In the genomic region with DNA sequence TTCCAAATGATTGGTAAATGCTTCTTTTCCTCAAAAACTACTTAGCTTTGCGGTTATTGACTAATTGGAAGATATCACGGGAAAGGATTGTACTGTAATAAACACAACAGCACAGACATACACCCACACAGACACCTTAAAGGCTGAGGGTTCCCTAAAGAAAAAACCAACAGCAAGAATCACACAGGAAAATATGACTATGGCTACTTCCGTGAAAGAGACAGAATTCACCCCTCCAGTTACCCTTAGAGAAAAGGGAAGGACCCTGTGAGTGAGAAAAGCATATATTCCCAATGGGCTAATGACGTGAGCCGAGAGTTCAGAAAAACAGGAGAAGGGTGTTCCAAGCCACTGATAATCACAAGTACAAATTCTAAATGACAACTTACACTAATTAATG, we compare ENCODE assay signal across 23 mouse cellular contexts.
A peak's percentile ranks its signal among the peaks of the same experiment; 100 is the strongest.
DNase-seq lines count a peak whose midpoint lies in the region; ATAC-seq and TF ChIP-seq lines count a peak whose summit lies in the region.
"Had no signal": no experiment of that assay in that cellular context is flagged by ENCODE, and none has a peak within 500 bp of the region (broad histone marks: within the 10 kb centered on the region; RNA-seq: fewer than 3 reads in every experiment).

No protein-coding gene starts in this region.

- no peak for ATAC-seq in heart, embryonic 13.5 days (ENCODE audit: extremely low read depth, insufficient number of reproducible peaks, low FRiP score, low TSS enrichment)
- ATAC-seq in heart, postnatal 0 days (ENCODE audit: insufficient read depth, low read depth) = no peak
- ATAC-seq: activated CD4-positive, CD25-positive, alpha-beta regulatory T cell, adult 4 months; forebrain, embryonic 14.5 days; forebrain, embryonic 16.5 days; Patski had no signal

- TF ChIP-seq EP300 in heart, postnatal 0 days (IDR thresholded peaks at IDR 0.05; ENCODE audit: low read depth) = no peak

- H3K4me1 ChIP-seq in heart, embryonic 13.5 days = peaks cover 26% of the 10 kb centered on the region
- peaks cover 8% of the 10 kb centered on the region; the same call in 1 of the 2 replicates for H3K4me1 ChIP-seq in heart, postnatal 0 days (ENCODE audit: control insufficient read depth, insufficient read depth)
- H3K4me1 ChIP-seq: forebrain, embryonic 10.5 days; forebrain, embryonic 12.5 days had no signal

- WGBS in heart, embryonic 13.5 days = 77% methylated on average over 5 of the region's 5 CpGs
- 61% methylated on average over 5 of the region's 5 CpGs for WGBS in heart, postnatal 0 days

- no peak overlapping the region for H3K9ac ChIP-seq in heart, embryonic 13.5 days
- no peak overlapping the region for H3K9ac ChIP-seq in heart, postnatal 0 days (replicated peaks; ENCODE audit: low read depth, low read length)
- H3K9ac ChIP-seq: embryonic facial prominence, embryonic 13.5 days; embryonic facial prominence, embryonic 15.5 days; forebrain, embryonic 12.5 days had no signal

- H3K4me3 ChIP-seq in heart, embryonic 13.5 days = no peak overlapping the region
- no peak overlapping the region for H3K4me3 ChIP-seq in heart, postnatal 0 days (ENCODE audit: low read depth, low read length)
- H3K4me3 ChIP-seq: embryonic facial prominence, embryonic 13.5 days; embryonic facial prominence, embryonic 15.5 days; erythroblast, embryonic 14.5 days; forebrain, embryonic 10.5 days; forebrain, embryonic 12.5 days had no signal

- TF ChIP-seq CTCF in heart, postnatal 0 days (IDR thresholded peaks at IDR 0.05; ENCODE audit: low read depth) = no peak

- peak overlapping the region; percentile 68 for H3K27ac ChIP-seq in heart, embryonic 13.5 days (replicated peaks)
- H3K27ac ChIP-seq in heart, postnatal 0 days (ENCODE audit: low read depth) = peak overlapping the region; percentile 25; the same call in 1 of the 2 replicates
- H3K27ac ChIP-seq: embryonic facial prominence, embryonic 13.5 days; embryonic facial prominence, embryonic 15.5 days; forebrain, embryonic 10.5 days; forebrain, embryonic 12.5 days had no signal

- no peak overlapping the region for H3K4me2 ChIP-seq in heart, embryonic 13.5 days
- no peak overlapping the region; the same call in 1 of the 2 replicates for H3K4me2 ChIP-seq in heart, postnatal 0 days (ENCODE audit: low read depth, low read length)
- H3K4me2 ChIP-seq: embryonic facial prominence, embryonic 13.5 days; embryonic facial prominence, embryonic 15.5 days; forebrain, embryonic 12.5 days had no signal

- no peaks in the 10 kb centered on the region for H3K27me3 ChIP-seq in heart, embryonic 13.5 days (replicated peaks)
- no peaks in the 10 kb centered on the region for H3K27me3 ChIP-seq in heart, postnatal 0 days (ENCODE audit: control insufficient read depth, insufficient read depth, low read length)
- H3K27me3 ChIP-seq: embryonic facial prominence, embryonic 13.5 days; embryonic facial prominence, embryonic 15.5 days; forebrain, embryonic 12.5 days; Patski had no signal

- H3K9me3 ChIP-seq in heart, embryonic 13.5 days = no peaks in the 10 kb centered on the region
- no peaks in the 10 kb centered on the region for H3K9me3 ChIP-seq in heart, postnatal 0 days (replicated peaks; ENCODE audit: control insufficient read depth, low read length)
- H3K9me3 ChIP-seq: embryonic facial prominence, embryonic 13.5 days; embryonic facial prominence, embryonic 15.5 days; forebrain, embryonic 10.5 days; forebrain, embryonic 12.5 days had no signal

- no peak for DNase-seq in heart, adult 9 months (ENCODE audit: low spot score in 2 of 2)
- no peak for DNase-seq in heart, postnatal 0 days (ENCODE audit: low spot score)
- no peak for DNase-seq in heart, adult 18-20 months
- no peak for DNase-seq in adrenal gland, postnatal 36 days
- DNase-seq: adrenal gland, adult 8-10 months; adrenal gland, postnatal 14 days; cerebellum, adult 11 months; cerebellum, adult 18-20 months; cerebellum, adult 8-10 months; cerebellum, adult 9-11 months; cerebellum, postnatal 36 days; embryo, embryonic 11 days had no signal

- H3K36me3 ChIP-seq in heart, embryonic 13.5 days = no peaks in the 10 kb centered on the region
- no peaks in the 10 kb centered on the region for H3K36me3 ChIP-seq in heart, postnatal 0 days (replicated peaks; ENCODE audit: control insufficient read depth, insufficient read depth, low read length)
- H3K36me3 ChIP-seq: embryonic facial prominence, embryonic 13.5 days; embryonic facial prominence, embryonic 15.5 days; forebrain, embryonic 10.5 days; forebrain, embryonic 12.5 days; G1E had no signal
